Mouse (Mus musculus): ENCODE data around the gene Gm47283.
"Not testable (repeated sequence)": the region's sequence is repeated elsewhere in the genome, so short reads cannot be mapped to it uniquely, and the experiment has no call there.

Gene Gm47283

DNA sequence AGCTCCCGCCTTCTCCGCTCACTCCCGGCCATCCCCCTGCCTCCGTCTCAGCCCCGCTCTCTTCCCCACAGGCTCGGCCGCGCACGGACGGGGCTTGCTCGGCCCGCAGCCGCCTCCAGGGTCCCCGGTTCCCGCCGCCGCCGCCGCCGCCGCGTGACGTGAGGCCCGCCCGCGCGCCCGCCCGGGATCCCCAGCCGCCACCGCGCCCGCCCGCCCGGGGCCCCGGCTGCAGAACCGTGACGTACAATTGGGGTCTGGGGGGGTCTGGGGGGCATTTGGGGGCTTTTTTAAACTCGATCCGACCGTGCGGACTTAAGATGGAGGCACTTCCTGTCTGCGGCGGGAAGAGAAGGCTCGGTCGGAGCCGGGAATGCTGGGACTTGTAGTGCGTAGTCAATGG lies at the start of gene Gm47283:
Gene Gm47283, plus strand, starts transcription at position 301 of the 400 bp plus-strand sequence.
- in situ Hi-C loops (cut with MboI, MseI), result not testable (repeated sequence)

DNA sequence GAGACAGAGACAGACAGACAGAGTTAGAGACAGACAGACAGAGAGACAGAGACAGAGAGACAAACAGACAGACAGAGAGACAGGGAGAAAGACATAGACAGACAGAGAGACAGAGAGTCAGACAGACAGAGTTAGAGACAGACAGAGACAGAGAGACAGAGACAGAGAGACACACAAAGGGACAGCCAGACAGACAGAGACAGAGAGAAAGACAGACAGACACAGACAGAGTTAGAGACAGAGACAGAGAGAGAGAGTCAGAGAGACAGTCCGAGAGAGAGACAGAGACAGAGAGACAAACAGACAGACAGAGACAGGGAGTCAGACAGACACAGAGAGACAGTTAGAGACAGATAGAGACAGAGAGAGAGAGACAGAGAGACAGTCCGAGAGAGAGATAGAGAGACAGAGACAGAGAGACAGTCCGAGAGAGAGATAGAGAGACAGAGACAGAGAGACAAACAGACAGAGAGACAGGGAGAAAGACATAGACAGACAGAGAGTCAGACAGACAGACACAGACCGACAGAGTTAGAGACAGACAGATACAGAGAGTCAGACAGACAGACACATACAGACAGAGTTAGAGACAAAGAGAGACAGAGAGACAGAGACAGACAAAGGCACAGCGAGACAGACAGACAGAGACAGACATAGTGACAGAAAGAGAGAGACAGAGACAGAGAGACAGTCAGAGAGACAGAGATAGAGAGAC lies 49.2 kb upstream of the Gm47283 start:
- in situ Hi-C loops (cut with MboI, MseI), result not testable (repeated sequence)

DNA sequence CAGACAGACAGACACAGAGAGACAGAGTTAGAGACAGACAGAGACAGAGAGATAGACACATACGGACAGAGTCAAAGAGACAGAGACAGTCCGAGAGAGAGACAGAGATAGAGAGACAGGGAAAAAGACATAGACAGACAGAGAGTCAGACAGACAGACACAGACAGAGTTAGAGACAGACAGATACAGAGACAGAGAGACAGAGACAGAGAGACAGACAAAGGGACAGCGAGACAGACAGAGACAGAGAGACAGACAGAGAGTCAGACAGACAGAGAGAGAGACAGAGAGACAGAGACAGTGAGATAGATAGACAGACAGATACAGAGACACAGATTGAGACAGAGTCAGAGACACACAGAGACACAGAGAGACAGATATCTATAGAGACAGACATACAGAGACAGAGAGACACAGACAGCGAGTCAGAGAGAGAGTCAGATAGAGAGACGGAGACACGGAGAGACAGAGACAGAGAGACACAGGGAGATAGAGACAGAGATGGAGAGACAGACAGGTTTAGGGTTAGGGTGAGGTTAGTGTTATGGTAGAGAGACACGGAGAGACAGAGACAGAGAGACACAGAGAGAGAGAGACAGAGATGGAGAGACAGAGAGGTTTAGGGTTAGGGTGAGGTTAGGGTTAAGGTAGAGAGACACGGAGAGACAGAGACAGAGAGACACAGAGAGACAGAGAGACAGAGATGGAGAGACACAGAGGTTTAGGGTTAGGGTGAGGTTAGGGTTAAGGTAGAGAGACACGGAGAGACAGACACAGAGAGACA lies 48.1 kb upstream of the Gm47283 start:
- in situ Hi-C loops (cut with MboI, MseI), result not testable (repeated sequence)

DNA sequence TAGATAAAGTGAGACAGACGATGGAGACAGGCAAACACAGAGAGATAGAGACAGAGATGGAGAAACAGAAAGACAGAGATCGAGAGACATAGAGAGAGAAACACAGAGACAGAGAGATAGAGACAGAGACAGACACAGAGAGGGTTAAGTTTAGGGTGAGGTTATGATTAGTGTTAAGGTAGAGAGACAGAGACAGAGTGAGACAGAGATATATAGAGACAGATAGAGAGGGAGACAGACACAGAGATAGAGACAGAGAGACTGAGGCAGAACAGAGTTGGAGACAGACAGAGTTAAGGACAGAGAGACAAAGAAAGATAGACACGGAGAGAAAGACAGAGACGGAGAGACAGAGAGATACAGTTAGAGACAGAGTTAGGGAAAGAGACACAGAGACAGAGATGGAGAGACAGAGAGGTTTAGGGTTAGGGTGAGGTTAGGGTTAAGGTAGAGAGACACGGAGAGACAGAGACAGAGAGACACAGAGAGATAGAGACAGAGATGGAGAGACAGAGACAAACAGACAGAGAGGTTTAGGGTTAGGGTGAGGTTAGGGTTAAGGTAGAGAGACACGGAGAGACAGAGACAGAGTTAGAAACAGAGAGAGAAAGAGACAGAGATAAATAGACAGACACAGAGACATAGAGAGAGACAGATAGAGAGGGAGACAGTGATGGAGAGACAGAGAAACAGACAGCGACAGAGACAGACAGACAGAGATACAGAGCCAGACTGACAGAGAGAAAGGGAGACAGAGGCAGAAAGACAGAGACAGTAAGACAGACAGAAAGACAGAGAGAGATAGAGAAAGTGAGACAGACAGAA lies 46.7 kb upstream of the Gm47283 start:
- in situ Hi-C loops (cut with MboI, MseI), result no loop called here

DNA sequence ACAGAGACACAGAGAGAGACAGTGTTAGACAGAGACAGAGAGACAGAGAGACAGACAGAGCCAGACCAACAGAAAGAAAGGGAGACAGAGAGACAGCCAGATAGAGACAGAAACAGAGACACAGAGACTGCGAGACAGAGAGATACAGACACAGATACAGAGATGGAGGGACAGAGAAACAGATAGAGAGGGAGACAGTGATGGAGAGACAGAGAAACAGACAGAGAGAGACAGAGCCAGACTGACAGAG lies 46.2 kb upstream of the Gm47283 start:
- in situ Hi-C loops (cut with MboI, MseI), result no loop called here

DNA sequence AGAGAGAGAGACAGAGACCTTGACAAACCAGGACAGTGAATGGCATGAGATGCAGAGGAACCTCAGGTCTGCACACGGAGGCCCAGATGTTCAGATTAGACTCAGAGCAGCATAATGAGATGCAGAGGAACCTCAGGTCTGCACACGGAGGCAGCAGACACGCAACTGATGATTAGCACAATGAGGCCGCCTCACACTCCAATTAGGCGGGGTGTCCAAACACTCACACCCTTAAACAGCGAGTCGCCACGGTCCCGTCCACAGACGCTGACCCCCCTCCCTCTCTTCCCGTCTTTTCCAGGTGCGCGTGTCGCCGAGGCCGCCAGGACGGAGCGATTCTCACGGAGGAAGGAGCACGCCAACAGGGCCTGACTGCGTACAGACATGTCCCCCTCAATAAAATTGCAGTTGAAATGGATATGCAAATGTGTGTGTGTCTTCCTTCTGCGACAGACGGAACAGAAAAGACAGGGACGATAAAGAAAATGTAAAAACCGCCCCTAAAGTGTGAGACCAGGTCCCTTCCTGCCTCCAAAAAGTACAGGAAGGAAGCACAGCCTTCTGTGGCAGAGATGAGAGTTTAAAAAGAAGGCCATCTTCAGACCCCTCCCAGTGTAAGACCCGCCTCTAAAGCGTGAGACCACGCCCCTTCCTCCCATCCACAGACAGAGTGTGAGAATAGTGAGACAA lies 45.6 kb upstream of the Gm47283 start:
- in situ Hi-C loops (cut with MboI, MseI), result not testable (repeated sequence)

DNA sequence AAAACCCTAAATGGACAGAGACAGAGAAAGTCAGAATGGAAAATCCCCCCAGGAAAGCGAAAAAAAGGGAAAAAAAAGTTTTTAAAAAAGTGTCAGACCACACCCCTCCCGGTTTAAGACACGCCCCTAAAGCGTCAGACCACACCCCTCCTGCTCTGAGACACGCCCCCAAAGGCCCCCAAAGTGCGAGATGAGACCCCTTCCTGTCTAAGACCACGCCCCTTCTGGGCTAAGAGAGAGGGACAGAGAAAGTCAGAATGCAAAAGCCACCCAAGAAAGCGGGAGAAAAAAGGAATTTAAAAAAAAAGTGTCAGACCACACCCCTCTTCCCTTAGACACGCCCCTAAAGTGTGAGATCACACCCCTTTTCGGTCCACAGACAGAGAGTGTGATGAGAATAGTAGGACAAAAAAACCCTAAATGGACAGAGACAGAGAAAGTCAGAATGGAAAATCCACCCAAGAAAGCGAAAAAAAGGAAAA lies 45.0 kb upstream of the Gm47283 start:
- in situ Hi-C loops (cut with MboI, MseI), result not testable (repeated sequence)

DNA sequence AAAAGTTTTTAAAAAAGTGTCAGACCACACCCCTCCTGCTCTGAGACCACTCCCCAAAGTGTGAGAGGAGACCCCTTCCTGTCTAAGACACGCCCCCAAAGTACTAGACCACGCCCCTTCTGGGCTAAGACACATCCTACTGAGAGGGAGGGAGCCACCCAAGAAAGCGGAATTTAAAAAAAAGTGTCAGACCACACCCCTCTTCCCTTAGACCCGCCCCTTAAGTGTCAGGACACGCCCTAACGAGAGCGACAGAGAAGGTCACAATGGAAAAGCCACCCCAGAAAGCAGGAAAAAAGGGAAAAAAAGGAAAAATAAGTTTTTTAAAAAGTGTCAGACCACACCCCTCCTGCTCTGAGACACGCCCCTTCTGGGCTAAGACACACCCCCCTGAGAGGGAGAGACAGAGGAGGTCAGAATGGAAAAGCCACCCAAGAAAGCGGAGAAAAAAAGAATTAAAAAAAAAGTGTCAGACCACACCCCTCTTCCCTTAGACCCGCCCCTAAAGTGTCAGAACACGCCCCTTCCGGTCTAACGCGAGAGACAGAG lies 44.5 kb upstream of the Gm47283 start:
- in situ Hi-C loops (cut with MboI, MseI), result no loop called here

DNA sequence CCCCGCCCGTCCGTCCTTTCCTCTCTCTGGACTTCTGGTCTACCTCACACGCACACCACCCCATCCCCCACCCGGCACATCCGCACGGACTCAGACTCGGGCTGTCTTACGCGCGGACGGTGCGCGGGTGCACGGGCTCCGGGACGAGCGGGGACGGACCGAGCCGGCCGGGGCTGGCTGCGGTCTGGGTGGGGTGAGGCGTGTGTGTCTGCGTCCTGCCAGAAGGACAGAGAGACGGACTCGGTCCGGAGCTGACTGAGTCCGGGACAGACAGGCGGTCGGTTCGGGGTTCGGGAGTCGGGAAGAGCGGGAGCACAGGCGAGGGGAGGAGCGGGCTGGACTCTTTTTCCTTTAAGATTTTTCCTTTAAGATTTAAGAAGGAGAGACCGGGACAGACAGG lies 43.5 kb upstream of the Gm47283 start:
- in situ Hi-C loops (cut with MboI, MseI), result not testable (repeated sequence)

DNA sequence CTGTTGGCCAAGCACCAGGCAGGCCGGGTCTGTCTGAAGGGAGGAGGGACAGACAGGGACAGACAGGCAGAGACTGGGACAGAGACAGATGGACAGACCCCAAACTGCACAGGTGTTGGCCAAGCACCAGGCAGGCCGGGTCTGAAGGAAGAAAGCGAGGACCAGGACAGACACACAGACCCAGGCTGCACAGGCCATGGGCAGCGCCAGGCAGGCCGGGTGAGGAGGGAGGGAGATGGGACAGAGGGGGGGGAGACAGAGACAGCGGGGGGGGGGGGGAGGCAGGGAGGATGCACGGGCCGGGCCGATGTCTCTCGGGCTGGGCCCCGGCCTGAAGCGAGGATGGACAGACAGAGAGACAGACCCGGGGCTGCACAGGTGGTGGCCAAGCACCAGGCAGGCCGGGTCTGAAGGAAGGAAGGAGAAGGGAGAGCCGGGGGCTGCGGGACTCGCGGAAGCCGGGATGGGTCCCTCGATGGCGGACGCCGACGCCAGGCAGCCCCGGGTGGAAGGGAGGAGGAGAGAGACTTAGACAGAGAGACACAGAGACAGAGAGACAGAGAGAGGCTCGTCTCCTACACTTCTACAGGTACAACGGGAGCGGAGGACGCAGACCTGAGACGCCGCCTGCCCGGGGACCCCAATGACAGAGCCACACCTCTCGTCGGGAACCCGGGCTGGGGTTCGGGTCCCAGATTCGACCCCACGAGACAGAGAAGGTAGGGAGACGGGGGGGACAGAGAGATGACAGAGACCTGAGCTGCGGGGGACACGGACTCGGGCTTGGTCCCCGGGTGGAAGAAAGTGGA lies 42.9 kb upstream of the Gm47283 start:
- in situ Hi-C loops (cut with MboI, MseI), result not testable (repeated sequence)

DNA sequence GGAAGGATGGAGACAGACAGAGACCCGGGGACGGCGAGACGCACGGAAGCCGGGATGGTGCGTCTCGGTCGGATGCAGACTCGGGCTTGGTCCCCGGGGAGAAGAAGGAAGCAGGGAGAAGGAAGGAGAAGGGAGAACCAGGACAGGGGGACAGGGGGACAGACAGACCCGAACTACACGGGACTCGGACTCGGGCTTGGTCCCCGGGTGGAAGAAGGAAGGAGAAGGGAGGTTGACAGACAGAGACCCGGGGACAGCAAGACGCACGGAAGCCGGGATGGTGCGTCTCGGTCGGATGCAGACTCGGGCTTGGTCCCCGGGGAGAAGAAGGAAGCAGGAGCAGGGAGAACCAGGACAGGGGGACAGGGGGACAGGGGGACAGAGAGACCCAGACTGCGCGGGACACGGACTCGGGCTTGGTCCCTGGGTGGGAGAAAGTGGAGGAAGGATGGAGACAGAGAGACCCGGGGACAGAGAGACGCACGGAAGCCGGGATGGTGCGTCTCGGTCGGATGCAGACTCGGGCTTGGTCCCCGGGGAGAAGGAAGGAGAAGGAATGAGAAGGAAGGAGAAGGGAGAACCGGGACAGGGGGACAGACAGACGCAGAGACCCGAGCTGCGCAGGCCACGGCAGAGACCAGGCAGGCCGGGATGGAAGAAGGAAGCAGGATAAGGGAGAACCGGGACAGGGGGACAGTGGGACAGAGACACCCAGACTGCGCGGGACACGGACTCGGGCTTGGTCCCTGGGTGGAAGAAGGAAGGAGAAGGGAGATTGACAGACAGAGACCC lies 42.1 kb upstream of the Gm47283 start:
- in situ Hi-C loops (cut with MboI, MseI), result not testable (repeated sequence)

DNA sequence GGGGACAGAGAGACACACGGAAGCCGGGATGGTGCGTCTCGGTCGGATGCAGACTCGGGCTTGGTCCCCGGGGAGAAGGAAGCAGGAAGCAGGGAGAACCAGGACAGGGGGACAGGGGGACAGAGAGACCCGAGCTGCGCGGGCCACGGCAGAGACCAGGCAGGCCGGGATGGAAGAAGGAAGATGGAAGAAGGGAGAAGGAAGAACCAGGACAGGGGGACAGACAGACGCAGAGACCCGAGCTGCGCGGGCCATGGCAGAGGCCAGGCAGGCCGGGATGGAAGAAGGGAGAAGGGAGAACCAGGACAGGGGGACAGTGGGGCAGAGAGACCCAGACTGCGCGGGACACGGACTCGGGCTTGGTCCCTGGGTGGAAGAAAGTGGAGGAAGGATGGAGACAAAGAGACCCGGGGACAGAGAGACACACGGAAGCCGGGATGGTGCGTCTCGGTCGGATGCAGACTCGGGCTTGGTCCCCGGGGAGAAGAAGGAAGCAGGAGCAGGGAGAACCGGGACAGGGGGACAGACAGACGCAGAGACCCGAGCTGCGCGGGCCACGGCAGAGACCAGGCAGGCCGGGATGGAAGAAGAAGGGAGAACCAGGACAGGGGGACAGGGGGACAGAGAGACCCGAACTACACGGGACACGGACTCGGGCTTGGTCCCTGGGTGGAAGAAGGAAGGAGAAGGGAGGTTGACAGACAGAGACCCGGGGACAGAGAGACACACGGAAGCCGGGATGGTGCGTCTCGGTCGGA lies 41.3 kb upstream of the Gm47283 start:
- in situ Hi-C loops (cut with MboI, MseI), result not testable (repeated sequence)

DNA sequence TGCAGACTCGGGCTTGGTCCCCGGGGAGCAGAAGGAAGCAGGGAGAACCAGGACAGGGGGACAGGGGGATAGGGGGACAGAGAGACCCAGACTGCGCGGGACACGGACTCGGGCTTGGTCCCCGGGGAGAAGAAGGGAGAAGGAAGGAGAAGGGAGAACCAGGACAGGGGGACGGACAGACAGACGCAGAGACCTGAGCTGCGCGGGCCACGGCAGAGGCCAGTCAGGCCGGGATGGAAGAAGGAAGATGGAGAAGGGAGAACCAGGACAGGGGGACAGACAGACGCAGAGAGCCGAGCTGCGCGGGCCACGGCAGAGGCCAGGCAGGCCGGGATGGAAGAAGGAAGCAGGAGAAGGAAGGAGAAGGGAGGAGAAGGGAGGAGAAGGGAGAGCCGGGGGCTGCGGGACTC lies 40.7 kb upstream of the Gm47283 start:
- in situ Hi-C loops (cut with MboI, MseI), result no loop called here

DNA sequence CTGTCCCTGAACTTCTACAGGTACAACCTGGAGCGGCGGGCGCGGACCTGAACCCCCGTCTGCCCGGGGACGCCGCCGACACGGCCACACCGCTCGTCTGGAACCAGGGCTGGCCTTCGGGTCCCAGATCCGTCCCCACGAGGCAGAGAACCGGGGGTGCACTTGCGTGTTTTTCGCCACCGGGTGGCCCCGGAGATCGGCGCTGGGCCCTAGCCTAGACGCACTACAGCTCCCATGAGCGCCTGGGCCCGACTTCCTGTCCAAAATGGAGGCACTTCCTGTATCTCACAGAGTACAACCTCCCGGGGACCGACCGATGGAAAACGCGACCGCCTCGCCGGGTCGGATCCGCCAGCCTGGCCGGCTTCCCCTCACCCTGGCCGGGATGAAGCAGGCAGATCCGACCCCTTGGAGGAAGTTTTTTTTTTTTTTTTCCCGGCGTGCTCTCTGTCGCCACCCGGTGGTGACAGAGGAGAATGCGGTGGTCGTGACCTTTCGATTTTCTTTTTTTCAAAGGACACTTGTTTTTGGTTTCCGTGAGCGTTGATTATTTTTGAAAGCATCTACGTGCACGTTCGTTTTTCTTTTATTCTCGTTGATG lies 40.1 kb upstream of the Gm47283 start:
- in situ Hi-C loops (cut with MboI, MseI), result not testable (repeated sequence)

DNA sequence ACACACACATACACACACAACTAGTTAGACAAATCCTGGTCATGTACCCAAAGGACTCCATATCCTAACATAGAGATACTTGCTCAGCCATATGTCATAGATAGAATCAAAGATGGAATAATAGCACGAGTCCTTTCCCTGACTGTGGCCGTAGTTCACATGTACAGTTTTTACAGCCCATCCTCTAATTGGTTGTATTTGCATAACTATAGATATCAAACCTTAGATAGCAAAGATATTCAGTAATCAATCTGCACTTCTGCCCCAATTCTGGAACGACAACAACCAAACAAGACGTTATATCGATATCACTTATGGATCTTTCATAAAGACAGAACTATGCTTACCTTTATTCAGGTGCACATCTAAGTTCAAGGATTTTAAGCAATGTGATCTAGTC lies 39.3 kb upstream of the Gm47283 start:
- in situ Hi-C loops (cut with MboI, MseI), result not testable (repeated sequence)

DNA sequence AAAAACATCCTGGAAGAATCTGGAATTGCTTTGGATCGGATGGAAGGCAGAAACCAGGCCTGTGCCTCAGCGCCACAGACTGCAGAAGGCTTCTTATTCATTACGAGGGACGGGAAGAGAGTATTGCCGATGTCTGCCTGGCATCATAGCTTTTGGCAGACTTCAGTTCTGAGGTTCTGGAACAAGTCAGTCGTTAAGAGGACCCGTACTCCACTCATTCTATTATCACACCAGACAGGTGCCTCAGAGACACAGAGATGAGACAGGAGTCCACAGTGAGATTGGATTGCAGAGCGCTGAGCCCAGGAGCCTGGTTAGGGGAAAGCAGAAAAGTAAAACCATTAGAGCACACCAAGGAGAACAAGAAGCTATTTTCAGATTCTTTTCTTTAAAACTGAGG lies 29.8 kb upstream of the Gm47283 start, which contains the start of gene Gm21860:
Gene Gm21860, minus strand, starts transcription at position 101 of the 400 bp plus-strand sequence.
- in situ Hi-C loops (cut with MboI, MseI), result not testable (repeated sequence)

DNA sequence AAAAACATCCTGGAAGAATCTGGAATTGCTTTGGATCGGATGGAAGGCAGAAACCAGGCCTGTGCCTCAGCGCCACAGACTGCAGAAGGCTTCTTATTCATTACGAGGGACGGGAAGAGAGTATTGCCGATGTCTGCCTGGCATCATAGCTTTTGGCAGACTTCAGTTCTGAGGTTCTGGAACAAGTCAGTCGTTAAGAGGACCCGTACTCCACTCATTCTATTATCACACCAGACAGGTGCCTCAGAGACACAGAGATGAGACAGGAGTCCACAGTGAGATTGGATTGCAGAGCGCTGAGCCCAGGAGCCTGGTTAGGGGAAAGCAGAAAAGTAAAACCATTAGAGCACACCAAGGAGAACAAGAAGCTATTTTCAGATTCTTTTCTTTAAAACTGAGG lies 54.5 kb downstream of the Gm47283 start, which contains the start of gene Gm21748:
Gene Gm21748, minus strand, starts transcription at position 101 of the 400 bp plus-strand sequence.
- in situ Hi-C loops (cut with MboI, MseI), result not testable (repeated sequence)

Data from T-helper 2 cell (primary cell).